Mouse (Mus musculus) cerebellum, adult 11 months (tissue): ENCODE measurements around the gene Olfr106-ps.

Experiments used
- DNase-seq: peaks from one replicate; pipeline ENCODE4 v3.0.0; 2022

Gene Olfr106-ps

GRCm38 (mm10) chr17:37390093-37390492 is at the start of gene Olfr106-ps:
Gene Olfr106-ps (plus strand): TSS chr17:37390393.
- DNase-seq: no peak

DNA sequence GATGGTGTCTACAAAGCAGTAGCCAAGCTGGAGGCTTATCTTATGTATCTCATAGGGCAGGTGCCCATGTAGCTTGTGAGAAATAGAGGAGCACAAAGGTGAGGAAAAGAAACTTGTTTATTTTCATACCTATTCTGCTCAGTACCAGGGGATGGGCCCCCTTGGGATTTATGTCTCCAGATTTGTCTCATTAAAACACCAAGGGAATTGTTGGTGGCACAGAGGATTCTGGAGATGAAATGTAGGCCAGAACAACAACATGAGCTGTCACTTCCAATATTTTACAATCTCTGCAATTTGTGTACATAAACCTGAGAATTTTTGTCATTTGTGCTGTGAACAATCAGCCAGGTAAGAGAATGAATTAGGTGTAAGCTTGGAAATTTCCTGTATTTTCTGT is 30.9 kb upstream of the Olfr106-ps start, which contains the start of gene Olfr104-ps:
Olfr104-ps (plus strand) TSS at position 301 of the 400 bp plus-strand sequence.
- no peak for DNase-seq

DNA sequence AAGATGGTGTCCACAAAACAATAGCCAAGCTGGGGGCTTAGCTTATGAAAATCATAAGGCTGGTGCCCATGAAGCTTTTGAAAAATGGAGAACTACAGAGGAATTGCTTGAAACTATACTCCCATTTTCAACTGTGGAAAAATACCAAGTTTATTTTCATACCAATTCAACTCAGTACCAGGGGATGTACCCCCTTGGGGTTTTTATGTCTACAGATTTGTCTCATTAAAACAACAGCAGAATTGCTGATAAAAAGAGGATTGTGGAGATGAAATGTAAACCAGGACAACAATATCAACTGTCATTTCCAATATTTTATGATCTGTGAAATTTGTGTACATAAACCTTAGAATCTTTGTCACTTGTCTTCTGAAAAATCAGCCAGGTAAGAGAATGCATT is 11.5 kb upstream of the Olfr106-ps start, which contains the start of gene Olfr105-ps:
Olfr105-ps (plus strand) TSS at position 301 of the 400 bp plus-strand sequence.
- DNase-seq: no peak

GRCm38 (mm10) chr17:37398926-37399325 is 8.7 kb downstream of the Olfr106-ps start, which contains the start of gene Olfr107:
Gene Olfr107 (plus strand): TSS chr17:37399226.
- no peak for DNase-seq

- no peak for DNase-seq
These were observed 23.2 kb downstream of the Olfr106-ps start for GRCm38 (mm10) chr17:37413380-37413779.

GRCm38 (mm10) chr17:37445180-37445579 is 55.0 kb downstream of the Olfr106-ps start, which contains the start of gene Olfr108:
Gene Olfr108 (plus strand): TSS chr17:37445480.
- DNase-seq: no peak
